Mouse (Mus musculus) small intestine, adult 2 months (tissue): ENCODE data around the gene Vps13a.

Source experiments
- CTCF ChIP-seq: fragments of 200-500 bp; IDR thresholded peaks from 2 replicates; pipeline ENCODE4 v1.5.1; 2012; ENCODE audit warnings: low read depth, mild to moderate bottlenecking, control low read depth, inconsistent platforms, low read length, moderate library complexity, mixed read lengths; ENCODE audit not compliant: insufficient replicate concordance, insufficient read length; ENCODE audit errors: extremely low read depth
- POLR2A ChIP-seq: fragments of 200-500 bp; IDR thresholded peaks from 2 replicates; pipeline ENCODE4 v1.6.1; 2012; ENCODE audit warnings: low read depth, mild to moderate bottlenecking, control low read depth, inconsistent platforms, low read length, moderate library complexity

- TF ChIP-seq CTCF (no peak), POLR2A (no peak)
Measured at GRCm38 (mm10) chr19:16684210-16684609, 96.5 kb downstream of the Vps13a start.
